Mouse (Mus musculus): ENCODE measurements around the gene Thy1. TPM values are rescaled to one million over a fixed set of nuclear protein-coding genes. Genes with fewer than 3 reads are reported as not detected.
A peak's percentile ranks its signal among the peaks of the same experiment; 100 is the strongest.

Gene Thy1
- total and polyA plus RNA-seq, 3 experiments: 1.5 to 24.0 TPM; not detected in 1

GRCm38 (mm10) chr9:44044426-44045157 lies 1.4 kb downstream of the Thy1 start:
- DNase-seq (ENCODE audit: low read depth, low spot score): no peak
- no peak for TF ChIP-seq MAFK (IDR thresholded peaks at IDR 0.05; ENCODE audit: borderline replicate concordance, low read depth, low read length)
- no peak for TF ChIP-seq ELF1 (IDR thresholded peaks at IDR 0.05; ENCODE audit: low read depth, low read length)
- TF ChIP-seq NRF1 (IDR thresholded peaks at IDR 0.05; ENCODE audit: insufficient read depth, low read depth, low read length, poor library complexity, severe bottlenecking): no peak
- no peak for TF ChIP-seq ZMIZ1 (IDR thresholded peaks at IDR 0.05; ENCODE audit: low read depth, low read length)
- no peak for TF ChIP-seq UBTF (IDR thresholded peaks at IDR 0.05; ENCODE audit: borderline replicate concordance, insufficient read depth, low read depth, low read length)
- no peak for TF ChIP-seq CHD2 (IDR thresholded peaks at IDR 0.05; ENCODE audit: low read length)
- no peak for TF ChIP-seq NELFE (IDR thresholded peaks at IDR 0.05; ENCODE audit: low read depth, low read length)
- Histone ChIP-seq H3K79me2 (ENCODE audit: control insufficient read depth, insufficient read depth, low read length, poor library complexity) (no peaks in the 10 kb centered on the region), H3K27me3 (ENCODE audit: control insufficient read depth in 1 of 2, insufficient read depth in 2 of 2, low read length in 2 of 2) (no peaks in the 10 kb centered on the region), H3K9ac (ENCODE audit: control insufficient read depth, low read depth, low read length, poor library complexity, severe bottlenecking) (0 out of 2 replicates have a peak overlapping the region, but pooled peaks have one; percentile 8), H3K4me3 (ENCODE audit: control insufficient read depth in 1 of 2, insufficient read depth in 1 of 2, low read depth in 2 of 2, low read length in 2 of 2) (peak overlapping the region in 1 of 2 experiments; percentile 28; a peak in 1 of 4 replicates), H3K4me1 (ENCODE audit: control insufficient read depth in 1 of 2, insufficient read depth in 2 of 2, low read length in 2 of 2) (peaks cover 5 to 47% of the 10 kb centered on the region in 2 experiments), H3K9me3 (replicated peaks; ENCODE audit: insufficient read depth, low read length) (no peaks in the 10 kb centered on the region), H3K27ac (ENCODE audit: control insufficient read depth, low read depth, low read length) (peak overlapping the region; percentile 61), H3K36me3 (ENCODE audit: control insufficient read depth in 1 of 2, insufficient read depth in 2 of 2, low read length in 2 of 2) (peaks cover 0 to 35% of the 10 kb centered on the region in 2 experiments; a peak in 2 of 4 replicates)

DNA sequence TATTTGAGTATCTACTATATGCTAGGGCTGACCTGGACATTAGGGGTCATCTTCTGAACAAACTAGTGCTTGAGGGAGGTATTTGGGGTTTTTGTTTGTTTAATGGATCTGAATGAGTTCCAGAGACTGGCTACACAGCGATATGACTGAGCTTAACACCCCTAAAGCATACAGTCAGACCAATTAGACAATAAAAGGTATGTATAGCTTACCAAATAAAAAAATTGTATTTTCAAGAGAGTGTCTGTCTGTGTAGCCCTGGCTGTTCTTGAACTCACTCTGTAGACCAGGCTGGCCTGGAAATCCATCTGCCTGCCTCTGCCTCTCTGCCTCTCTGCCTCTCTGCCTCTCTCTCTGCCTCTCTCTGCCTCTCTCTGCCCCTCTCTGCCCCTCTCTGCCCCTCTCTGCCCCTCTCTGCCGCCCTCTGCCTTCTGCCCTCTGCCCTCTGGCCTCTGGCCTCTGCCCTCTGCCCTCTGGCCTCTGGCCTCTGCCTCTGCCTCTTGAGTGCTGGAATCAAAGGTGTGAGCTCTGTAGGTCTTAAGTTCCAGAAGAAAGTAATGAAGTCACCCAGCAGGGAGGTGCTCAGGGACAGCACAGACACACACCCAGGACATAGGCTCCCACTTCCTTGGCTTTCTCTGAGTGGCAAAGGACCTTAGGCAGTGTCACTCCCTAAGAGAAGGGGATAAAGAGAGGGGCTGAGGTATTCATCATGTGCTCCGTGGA lies 2.1 kb downstream of the Thy1 start:
- no peak for TF ChIP-seq ZKSCAN1 (IDR thresholded peaks at IDR 0.05; ENCODE audit: low read depth, low read length)
- no peak for TF ChIP-seq RAD21 (IDR thresholded peaks at IDR 0.05; ENCODE audit: low read depth, low read length)
- no peak for TF ChIP-seq MYB (IDR thresholded peaks at IDR 0.05; ENCODE audit: low read depth, low read length)
- no peak for TF ChIP-seq E2F4 (IDR thresholded peaks at IDR 0.05; ENCODE audit: borderline replicate concordance, low read depth, low read length)
- TF ChIP-seq CHD2 (IDR thresholded peaks at IDR 0.05; ENCODE audit: low read length): no peak
- no peak for TF ChIP-seq USF2 (IDR thresholded peaks at IDR 0.05; ENCODE audit: borderline replicate concordance in 1 of 2, insufficient read depth in 1 of 2, low read depth in 1 of 2, low read length in 2 of 2)
- TF ChIP-seq NELFE (IDR thresholded peaks at IDR 0.05; ENCODE audit: low read depth, low read length): no peak
- TF ChIP-seq MXI1 (IDR thresholded peaks at IDR 0.05; ENCODE audit: low read depth, low read length): no peak
- TF ChIP-seq TAL1 (IDR thresholded peaks at IDR 0.05; ENCODE audit: low read length): no peak
- no peak for TF ChIP-seq NRF1 (IDR thresholded peaks at IDR 0.05; ENCODE audit: insufficient read depth, low read depth, low read length, poor library complexity, severe bottlenecking)
- no peak for TF ChIP-seq KAT2A (conservative IDR thresholded peaks at IDR 0.05; ENCODE audit: low read depth, low read length)
- DNase-seq (ENCODE audit: low read depth, low spot score): no peak
- Histone ChIP-seq H3K4me3 (ENCODE audit: control insufficient read depth in 1 of 2, insufficient read depth in 1 of 2, low read depth in 2 of 2, low read length in 2 of 2) (no peak overlapping the region), H3K9me3 (replicated peaks; ENCODE audit: insufficient read depth, low read length) (no peaks in the 10 kb centered on the region), H3K4me1 (ENCODE audit: control insufficient read depth in 1 of 2, insufficient read depth in 2 of 2, low read length in 2 of 2) (peaks cover 5 to 49% of the 10 kb centered on the region in 2 experiments), H3K36me3 (ENCODE audit: control insufficient read depth in 1 of 2, insufficient read depth in 2 of 2, low read length in 2 of 2) (peaks cover 0 to 35% of the 10 kb centered on the region in 2 experiments; a peak in 2 of 4 replicates), H3K79me2 (ENCODE audit: control insufficient read depth, insufficient read depth, low read length, poor library complexity) (no peaks in the 10 kb centered on the region), H3K27me3 (ENCODE audit: control insufficient read depth in 1 of 2, insufficient read depth in 2 of 2, low read length in 2 of 2) (no peaks in the 10 kb centered on the region), H3K27ac (ENCODE audit: control insufficient read depth, low read depth, low read length) (no peak overlapping the region), H3K9ac (ENCODE audit: control insufficient read depth, low read depth, low read length, poor library complexity, severe bottlenecking) (no peak overlapping the region)
